Mouse (Mus musculus) E14TG2a.4 (cell line): ENCODE data around the gene Fkbp6.

Experiments
- CTCF ChIP-seq: conservative IDR thresholded peaks from 2 replicates; pipeline ENCODE4 v1.5.1; 2014; ENCODE audit warnings: low read length
- NANOG ChIP-seq: IDR thresholded peaks from 2 replicates; pipeline ENCODE4 v1.6.1; 2014; ENCODE audit warnings: borderline replicate concordance, low read length, mixed read lengths
- POU5F1 ChIP-seq: IDR thresholded peaks from 2 replicates; pipeline ENCODE4 v1.6.1; 2014; ENCODE audit warnings: low read length, borderline replicate concordance

DNA sequence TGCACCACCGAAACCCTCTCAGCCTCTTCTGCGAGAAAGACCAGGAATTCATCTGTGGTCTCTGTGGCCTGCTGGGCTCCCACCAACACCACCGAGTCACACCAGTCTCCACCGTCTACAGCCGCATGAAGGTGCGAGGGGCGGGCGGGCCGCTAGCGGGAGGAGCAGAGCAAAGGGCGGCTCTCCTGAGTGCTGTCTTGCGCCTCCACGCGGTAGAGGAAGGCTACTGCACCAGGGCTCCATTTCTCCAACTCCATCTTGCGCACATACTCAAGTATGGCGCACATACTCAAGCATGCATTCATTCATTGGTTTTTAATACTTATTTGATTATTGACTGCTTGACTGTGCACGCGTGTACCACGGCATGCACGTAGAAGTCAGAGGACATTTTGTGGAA, 3.7 kb upstream of the Fkbp6 start:
- no peak for TF ChIP-seq NANOG
- TF ChIP-seq CTCF: peak; percentile 98
- TF ChIP-seq POU5F1: no peak
